Mouse (Mus musculus) brain, embryonic 14.5 days (tissue): ENCODE data around the gene Shisa7.
"Not testable (repeated sequence)": the region's sequence is repeated elsewhere in the genome, so short reads cannot be mapped to it uniquely, and the experiment has no call there.

Experiments
- CTCF ChIP-seq: fragments of 200-500 bp; IDR thresholded peaks from 2 replicates; pipeline ENCODE4 v1.5.1; 2012; ENCODE audit warnings: inconsistent platforms, mild to moderate bottlenecking, moderate library complexity, borderline replicate concordance; ENCODE audit not compliant: insufficient read depth, insufficient read length; ENCODE audit errors: extremely low read depth
- POLR2A ChIP-seq: fragments of 200-500 bp; IDR thresholded peaks from 2 replicates; pipeline ENCODE4 v1.6.1; 2012; ENCODE audit warnings: mild to moderate bottlenecking, inconsistent platforms, borderline replicate concordance; ENCODE audit not compliant: poor library complexity, insufficient read depth, insufficient read length, severe bottlenecking; ENCODE audit errors: extremely low read depth

GRCm38 (mm10) chr7:4879036-4879435 lies 34.5 kb upstream of the Shisa7 start:
- not testable (repeated sequence) for TF ChIP-seq CTCF, POLR2A
